Mouse (Mus musculus) forebrain, embryonic 16.5 days (tissue): ENCODE measurements around the gene Mllt11. TPM values are rescaled to one million over a fixed set of nuclear protein-coding genes. Genes with fewer than 3 reads are reported as not detected.

Experiments used
- ATAC-seq: fragments of 200-750 bp; cut with Nextera tagmentation; 2 replicates; pipeline ENCODE4 v1.8.0; 2017; ENCODE audit warnings: mild to moderate bottlenecking, moderate library complexity
- H3K27ac ChIP-seq: fragments of 300-500 bp; sonication (generic); 2 replicates; pipeline ENCODE4 v1.5.1; 2014; ENCODE audit warnings: low read length, control low read depth
- H3K27me3 ChIP-seq: fragments of 300-500 bp; sonication (generic); replicated peaks from 2 replicates; pipeline ENCODE4 v1.6.1; 2014; ENCODE audit warnings: low read length; ENCODE audit not compliant: control insufficient read depth, insufficient read depth
- H3K36me3 ChIP-seq: fragments of 300-500 bp; sonication (generic); 2 replicates; pipeline ENCODE4 v1.6.1; 2014; ENCODE audit not compliant: control insufficient read depth, insufficient read depth
- H3K4me1 ChIP-seq: fragments of 300-500 bp; sonication (generic); replicated peaks from 2 replicates; pipeline ENCODE4 v1.6.1; 2014; ENCODE audit warnings: low read length; ENCODE audit not compliant: control insufficient read depth, insufficient read depth
- H3K4me2 ChIP-seq: fragments of 300-500 bp; sonication (generic); 2 replicates; pipeline ENCODE4 v1.6.1; 2014; ENCODE audit warnings: mild to moderate bottlenecking, low read length, control low read depth
- H3K4me3 ChIP-seq: fragments of 300-500 bp; sonication (generic); replicated peaks from 2 replicates; pipeline ENCODE4 v1.5.1; 2014; ENCODE audit warnings: mild to moderate bottlenecking, low read length, control low read depth
- H3K9ac ChIP-seq: fragments of 300-500 bp; sonication (generic); replicated peaks from 2 replicates; pipeline ENCODE4 v1.6.1; 2014; ENCODE audit warnings: low read depth, low read length, control low read depth
- H3K9me3 ChIP-seq: fragments of 300-500 bp; sonication (generic); 2 replicates; pipeline ENCODE4 v1.6.1; 2016; ENCODE audit warnings: low read length; ENCODE audit not compliant: control insufficient read depth
- WGBS: fragments of 180-500 bp; shearing (Covaris S2); extraction: QIAGEN DNeasy Blood & Tissue Kit; methylation state at CpG from one replicate; pipeline ENCODE4 v1.1.7; 2014; 5-methylcytosine and 5-hydroxymethylcytosine counted together
- polyA plus RNA-seq: library from polyadenylated mRNA; unstranded; fragments of >200 nt; fragmentation: Nextera tagmentation; extraction: Ambion mirVana; gene quantifications from 2 replicates; pipeline ENCODE4 v1.2.1, GENCODE M21; 2015

Gene Mllt11
- polyA plus RNA-seq, 1 experiment from 2014 or later, result 264 TPM

DNA sequence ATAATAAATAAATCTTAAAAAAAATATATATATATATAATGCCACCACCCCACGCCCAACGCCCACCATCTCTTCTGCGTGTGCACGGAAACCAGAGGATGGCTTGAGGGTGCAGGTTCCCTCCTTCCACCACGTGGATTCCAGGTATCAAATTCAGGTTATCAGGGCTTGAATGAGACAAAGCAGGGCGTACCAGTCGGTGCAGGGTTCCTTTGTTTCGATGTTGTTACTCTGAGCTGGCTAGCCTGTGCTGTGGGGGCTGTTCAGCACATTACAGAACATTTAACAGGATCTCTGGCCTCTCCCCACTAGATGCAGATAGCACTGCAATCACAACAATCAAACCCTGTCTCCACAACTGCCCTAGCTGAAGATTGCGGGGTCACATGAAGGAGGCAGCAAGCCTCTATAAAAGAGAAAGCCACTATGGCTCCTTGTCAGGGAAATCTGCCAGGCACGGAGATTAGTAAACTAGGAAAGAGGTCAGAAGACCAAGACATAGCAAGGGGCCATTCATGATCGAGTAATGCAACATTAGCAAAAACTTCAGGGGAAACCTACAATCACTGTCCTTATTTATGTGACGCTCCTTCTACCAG, 38.9 kb upstream of the Mllt11 start:
- Histone ChIP-seq H3K4me1 (no peaks in the 10 kb centered on the region), H3K36me3 (peaks cover 7% of the 10 kb centered on the region), H3K27ac (no peak overlapping the region), H3K27me3 (no peaks in the 10 kb centered on the region), H3K4me2 (no peak overlapping the region), H3K9me3 (no peaks in the 10 kb centered on the region), H3K4me3 (no peak overlapping the region), H3K9ac (no peak overlapping the region)
- ATAC-seq, result no peak
- 79% methylated on average over 12 of the region's 12 CpGs for WGBS

DNA sequence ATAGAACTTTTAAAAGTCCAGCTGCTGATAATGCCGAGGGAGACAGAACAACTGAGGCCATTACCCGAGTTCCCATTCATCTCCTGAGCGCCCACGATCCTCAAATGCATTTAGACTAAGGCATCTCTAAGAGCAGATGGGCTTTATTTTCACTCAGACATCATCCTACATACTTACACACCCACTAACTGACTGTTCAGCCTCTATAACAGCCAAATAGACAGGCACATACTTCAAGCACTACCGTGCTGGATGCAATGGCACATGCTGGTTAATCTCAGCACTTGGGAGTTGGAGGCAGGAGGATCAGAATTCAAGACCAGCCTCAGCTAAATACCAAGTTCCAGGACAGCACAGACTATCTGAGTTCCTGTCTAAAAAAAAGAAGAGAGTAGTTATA, 37.8 kb upstream of the Mllt11 start:
- H3K27me3 ChIP-seq, result no peaks in the 10 kb centered on the region
- H3K9me3 ChIP-seq, result no peaks in the 10 kb centered on the region
- no peak overlapping the region for H3K4me3 ChIP-seq
- peaks cover 7% of the 10 kb centered on the region for H3K36me3 ChIP-seq
- H3K4me1 ChIP-seq, result no peaks in the 10 kb centered on the region
- ATAC-seq, result no peak
- WGBS, result 84% methylated on average over 5 of the region's 5 CpGs
- H3K4me2 ChIP-seq, result no peak overlapping the region
- H3K9ac ChIP-seq, result no peak overlapping the region
- no peak overlapping the region for H3K27ac ChIP-seq

DNA sequence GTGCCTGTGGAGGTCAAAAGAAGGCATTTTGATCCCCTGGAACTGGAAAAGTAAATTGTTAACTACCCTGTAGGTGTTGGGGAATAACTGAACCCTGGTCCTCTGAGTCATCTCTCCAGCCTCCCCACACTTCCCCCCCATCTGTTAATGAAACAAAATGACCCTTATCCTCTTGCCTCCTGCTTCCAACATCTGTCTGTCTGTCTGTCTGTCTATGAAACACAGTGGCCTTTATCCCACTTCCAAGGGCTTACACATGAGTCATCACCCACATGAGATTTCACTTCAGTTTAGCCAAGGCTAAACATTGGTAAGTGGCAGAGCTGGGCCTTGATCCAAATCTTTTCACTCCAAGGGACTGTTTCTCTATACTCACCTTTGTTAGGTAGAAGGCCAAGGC, 35.9 kb upstream of the Mllt11 start:
- ATAC-seq, result no peak
- no peaks in the 10 kb centered on the region for H3K9me3 ChIP-seq
- H3K4me2 ChIP-seq, result no peak overlapping the region

DNA sequence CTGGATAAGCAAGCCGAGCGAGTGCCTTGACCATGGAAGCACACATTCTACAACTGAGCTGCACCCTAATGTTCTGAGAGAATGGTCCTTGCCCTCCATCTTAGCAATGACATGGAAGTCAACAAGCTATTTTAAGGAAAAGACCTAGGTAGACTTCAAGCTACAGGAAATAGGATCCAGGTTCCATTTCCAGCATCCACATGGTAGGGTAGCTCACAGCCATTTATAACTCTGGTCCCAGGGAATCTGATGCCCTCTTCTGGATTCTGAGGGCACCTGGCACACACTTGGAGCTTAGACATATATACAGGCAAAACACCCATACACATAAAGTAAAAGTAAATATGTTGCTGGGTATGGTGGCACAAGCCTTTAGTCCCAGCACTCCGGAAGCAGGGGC, 34.1 kb upstream of the Mllt11 start:
- no peaks in the 10 kb centered on the region for H3K9me3 ChIP-seq
- no peak overlapping the region for H3K27ac ChIP-seq
- WGBS, result 97% methylated on average over 3 of the region's 3 CpGs
- H3K4me2 ChIP-seq, result no peak overlapping the region
- H3K4me1 ChIP-seq, result no peaks in the 10 kb centered on the region
- H3K4me3 ChIP-seq, result no peak overlapping the region
- H3K27me3 ChIP-seq, result no peaks in the 10 kb centered on the region
- H3K9ac ChIP-seq, result no peak overlapping the region
- no peak for ATAC-seq
- H3K36me3 ChIP-seq, result peaks cover 17% of the 10 kb centered on the region

More for the DNA sequence above, 35.9 kb upstream of the Mllt11 start:
- Histone ChIP-seq H3K9ac (no peak overlapping the region), H3K27me3 (no peaks in the 10 kb centered on the region), H3K4me3 (no peak overlapping the region), H3K36me3 (peaks cover 11% of the 10 kb centered on the region), H3K27ac (no peak overlapping the region), H3K4me1 (no peaks in the 10 kb centered on the region)

DNA sequence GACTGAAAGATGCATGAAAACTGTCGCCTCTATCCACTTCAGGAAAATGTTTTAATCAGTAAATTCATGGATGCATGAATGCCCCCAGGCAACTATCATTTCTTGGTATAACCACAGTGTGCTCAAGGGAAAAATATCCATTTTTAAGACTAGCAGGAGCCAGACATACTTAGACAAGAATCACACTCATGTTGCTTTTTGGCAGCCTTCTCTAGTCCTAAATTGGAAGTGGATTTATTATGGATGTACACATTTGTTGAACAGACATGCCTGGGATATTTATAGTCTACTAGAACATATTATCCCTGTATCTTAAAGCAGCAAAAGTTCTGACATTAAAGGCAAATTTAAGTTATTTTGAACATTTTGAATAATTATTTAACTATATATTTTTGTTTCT, 32.8 kb upstream of the Mllt11 start:
- Histone ChIP-seq H3K27ac (no peak overlapping the region), H3K4me2 (no peak overlapping the region), H3K27me3 (no peaks in the 10 kb centered on the region), H3K4me1 (no peaks in the 10 kb centered on the region), H3K36me3 (peaks cover 17% of the 10 kb centered on the region), H3K9me3 (no peaks in the 10 kb centered on the region), H3K9ac (no peak overlapping the region), H3K4me3 (no peak overlapping the region)
- ATAC-seq, result no peak
- WGBS, result 83% methylated on average over 1 of the region's 1 CpGs

DNA sequence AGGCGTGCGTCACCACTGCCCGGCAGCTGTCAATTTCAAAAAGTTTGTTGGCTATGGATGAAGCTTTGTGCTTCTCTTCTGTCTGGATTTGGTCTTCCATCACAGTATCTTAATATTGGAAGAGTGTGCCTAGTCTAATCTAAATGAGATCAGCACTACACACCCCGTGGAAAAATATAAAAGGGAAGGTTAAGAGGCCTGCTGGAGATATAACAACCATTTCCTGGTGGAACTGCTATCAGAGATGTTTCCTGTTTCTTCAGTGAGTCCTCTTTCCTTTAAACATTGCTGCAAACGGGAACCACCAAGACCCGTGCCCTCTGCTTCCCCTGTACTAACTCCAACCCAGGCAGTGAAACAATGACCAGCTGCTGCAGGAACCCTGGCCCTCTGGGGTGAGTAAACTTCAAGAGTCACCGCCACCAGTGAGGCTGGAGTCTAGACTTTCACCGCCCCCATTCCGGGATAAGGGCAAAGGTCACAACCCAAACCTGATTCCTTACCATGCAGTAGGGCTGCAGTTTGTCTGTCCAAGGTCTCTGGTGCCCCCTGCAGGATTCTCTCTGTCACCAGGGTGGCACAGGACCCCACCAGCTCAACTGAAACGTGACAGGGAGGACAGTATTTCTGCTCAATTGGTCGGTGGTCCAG, 31.2 kb upstream of the Mllt11 start:
- 55% methylated on average over 11 of the region's 11 CpGs for WGBS
- H3K27me3 ChIP-seq, result no peaks in the 10 kb centered on the region
- H3K36me3 ChIP-seq, result peaks cover 26% of the 10 kb centered on the region

DNA sequence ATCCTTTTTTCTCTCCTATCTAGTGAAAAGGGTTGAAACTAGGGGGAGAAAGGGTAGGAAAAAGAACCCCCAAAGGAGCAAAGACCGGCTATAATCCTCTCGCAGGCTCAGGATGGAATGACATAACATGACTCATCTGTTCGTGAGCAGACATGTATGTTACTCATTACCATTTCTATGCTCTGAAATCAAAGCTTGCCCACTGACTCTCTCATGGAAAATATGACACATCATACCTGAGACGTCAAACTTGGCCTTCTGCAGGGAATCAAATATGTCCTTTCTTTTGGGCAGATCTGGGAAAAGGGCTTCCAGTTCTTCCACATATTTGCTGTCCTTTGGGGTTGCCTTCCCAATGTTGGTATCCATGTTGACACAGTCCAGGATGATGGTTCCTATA, 30.0 kb upstream of the Mllt11 start:
- H3K36me3 ChIP-seq, result peaks cover 23% of the 10 kb centered on the region

More for the DNA sequence above, 31.2 kb upstream of the Mllt11 start:
- Histone ChIP-seq H3K4me2 (no peak overlapping the region), H3K9me3 (no peaks in the 10 kb centered on the region), H3K4me1 (no peaks in the 10 kb centered on the region), H3K4me3 (no peak overlapping the region), H3K27ac (no peak overlapping the region), H3K9ac (no peak overlapping the region)
- no peak for ATAC-seq

DNA sequence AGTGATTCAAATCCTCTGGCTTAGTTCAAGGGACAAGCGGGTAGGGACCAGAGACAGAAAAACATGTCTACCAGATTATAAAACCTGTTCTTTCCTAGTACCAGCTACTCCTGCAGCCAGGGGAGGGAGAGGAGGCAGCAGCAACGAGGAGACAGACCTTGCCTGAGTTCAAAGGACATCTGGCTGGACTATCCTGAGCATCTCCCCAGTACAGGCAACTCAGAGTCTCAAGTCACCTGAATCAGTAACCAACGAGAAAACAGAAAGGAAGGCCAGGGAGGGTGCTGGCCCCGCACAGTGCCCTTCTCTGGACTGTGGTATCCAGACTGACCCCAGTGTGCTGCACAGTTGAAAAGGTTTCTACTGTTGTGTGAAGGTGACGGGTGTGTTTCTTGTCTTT, 25.0 kb upstream of the Mllt11 start:
- H3K9ac ChIP-seq, result no peak overlapping the region
- H3K27me3 ChIP-seq, result no peaks in the 10 kb centered on the region
- H3K4me1 ChIP-seq, result no peaks in the 10 kb centered on the region
- H3K4me3 ChIP-seq, result no peak overlapping the region
- no peak overlapping the region for H3K27ac ChIP-seq
- peaks cover 21% of the 10 kb centered on the region for H3K36me3 ChIP-seq
- no peak for ATAC-seq
- 87% methylated on average over 5 of the region's 5 CpGs for WGBS
- no peaks in the 10 kb centered on the region for H3K9me3 ChIP-seq
- no peak overlapping the region for H3K4me2 ChIP-seq

More for the DNA sequence above, 30.0 kb upstream of the Mllt11 start:
- no peaks in the 10 kb centered on the region for H3K9me3 ChIP-seq
- H3K9ac ChIP-seq, result no peak overlapping the region
- H3K4me3 ChIP-seq, result no peak overlapping the region
- no peak overlapping the region for H3K27ac ChIP-seq
- no peaks in the 10 kb centered on the region for H3K27me3 ChIP-seq
- no peak overlapping the region for H3K4me2 ChIP-seq
- no peak for ATAC-seq
- WGBS, result 95% methylated on average over 4 of the region's 4 CpGs
- H3K4me1 ChIP-seq, result no peaks in the 10 kb centered on the region

DNA sequence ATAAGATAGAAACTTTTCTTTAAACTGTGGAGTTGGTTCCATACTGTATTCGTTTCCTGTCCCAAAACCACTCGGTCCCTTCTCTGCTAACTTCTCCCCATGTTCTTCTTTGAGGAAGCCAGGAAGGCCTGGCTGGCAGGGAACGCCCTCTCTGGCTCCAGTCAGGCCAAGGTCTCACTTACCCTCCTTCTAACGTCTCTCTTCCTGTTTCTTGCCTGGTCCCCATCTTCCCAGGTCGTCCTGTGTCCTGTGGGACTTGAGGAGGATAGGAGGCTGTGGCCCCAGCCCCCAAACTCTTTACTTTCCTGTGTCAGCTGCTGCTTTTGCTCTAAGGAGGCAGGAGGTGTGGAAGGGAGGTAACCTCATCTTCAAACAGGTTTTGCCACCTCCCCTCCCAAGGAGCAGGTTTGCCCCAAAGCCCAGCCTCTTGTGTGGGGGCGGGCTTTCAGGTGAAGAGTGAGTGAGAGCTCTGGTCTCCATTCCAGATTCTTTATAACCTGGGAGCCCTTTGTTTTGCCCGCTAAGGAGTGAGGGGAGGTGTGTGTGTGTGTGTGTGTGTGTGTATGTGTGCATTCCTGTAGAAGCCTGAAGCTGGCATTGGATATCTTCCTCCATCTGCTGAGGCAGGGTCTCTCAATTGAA, 18.9 kb upstream of the Mllt11 start, which contains the start of gene Bnipl:
TSS of gene Bnipl (minus strand) at position 411 of the 642 bp plus-strand sequence.
- Histone ChIP-seq H3K4me2 (no peak within 1 kb of the TSS), H3K36me3 (0 out of 2 replicates have a peak, but pooled peaks cover 2% of the 10 kb centered on the region), H3K4me1 (no peaks in the 10 kb centered on the region), H3K27me3 (no peaks in the 10 kb centered on the region), H3K9ac (no peak within 1 kb of the TSS), H3K9me3 (no peaks in the 10 kb centered on the region), H3K4me3 (no peak within 1 kb of the TSS), H3K27ac (no peak within 1 kb of the TSS)
- no peak for ATAC-seq
- 59% methylated on average over 7 of the region's 7 CpGs for WGBS
